8 mouse cellular contexts compared by ENCODE assay signal in the genomic region with DNA sequence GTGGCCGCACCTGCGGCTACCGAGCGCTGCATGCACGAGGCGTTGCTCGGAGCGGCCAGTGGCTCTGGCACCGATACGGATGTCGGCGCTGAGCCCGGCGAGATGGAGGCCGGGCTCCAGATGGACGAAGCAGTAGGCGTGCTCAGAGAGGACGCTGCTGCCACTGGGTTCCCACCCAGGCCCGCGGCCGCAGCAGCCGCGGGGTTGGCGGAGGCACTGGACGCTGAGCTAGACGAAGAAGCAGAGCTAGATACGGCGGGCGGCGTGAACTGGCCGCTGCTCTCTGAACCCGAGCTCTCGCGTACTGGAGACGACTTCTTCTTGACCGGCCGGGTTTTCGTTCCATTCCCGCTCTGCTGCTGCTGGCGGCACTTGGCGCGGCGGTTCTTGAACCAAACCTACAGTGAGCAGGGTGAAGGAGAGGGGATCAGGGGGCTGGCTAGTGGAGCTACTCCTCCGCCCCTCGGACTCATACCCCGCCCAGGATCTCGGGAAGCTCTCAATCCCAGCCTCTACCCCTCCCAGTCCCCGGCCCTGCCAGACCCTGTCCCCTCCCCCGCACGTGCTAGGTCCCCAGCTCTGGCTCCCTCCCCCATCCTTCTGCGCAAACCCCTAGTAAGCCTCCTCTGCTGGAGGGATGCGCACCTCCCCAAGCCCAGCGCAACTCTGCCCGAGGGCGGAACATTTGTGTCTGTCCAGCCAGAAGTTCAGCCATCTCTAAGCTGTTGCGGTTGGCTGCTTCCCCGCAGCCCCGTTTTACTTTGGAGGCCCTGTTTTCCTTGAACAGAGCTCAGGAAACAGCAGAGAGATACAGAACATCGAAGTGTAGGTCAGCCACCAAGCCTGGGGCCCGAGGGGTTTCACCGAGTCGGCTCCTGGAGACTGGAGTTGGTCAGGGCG. TPM values are rescaled to one million over a fixed set of nuclear protein-coding genes. Genes with fewer than 3 reads are reported as not detected.
DNase-seq lines count a peak whose midpoint lies in the region; ATAC-seq lines count a peak whose summit lies in the region.
"Had no signal": no experiment of that assay in that cellular context is flagged by ENCODE, and none has a peak within 500 bp of the region (broad histone marks: within the 10 kb centered on the region; RNA-seq: fewer than 3 reads in every experiment).

No protein-coding gene starts in this region.

- H3K9me3 ChIP-seq in embryonic facial prominence, embryonic 13.5 days, result no peaks in the 10 kb centered on the region
- no peaks in the 10 kb centered on the region for H3K9me3 ChIP-seq in midbrain, embryonic 16.5 days (replicated peaks; ENCODE audit: control insufficient read depth, low read length, poor library complexity, severe bottlenecking)

- H3K9ac ChIP-seq in embryonic facial prominence, embryonic 13.5 days, result peak overlapping the region; percentile 59
- peak overlapping the region; percentile 59 for H3K9ac ChIP-seq in midbrain, embryonic 16.5 days (ENCODE audit: low read depth, low read length)

- ATAC-seq in embryonic facial prominence, embryonic 13.5 days (ENCODE audit: insufficient number of reproducible peaks, insufficient read depth, low FRiP score, low TSS enrichment, low read depth), result 0 out of 2 replicates have a peak, but pooled peaks have one; percentile 34
- ATAC-seq in midbrain, embryonic 16.5 days, result peak; percentile 46
- ATAC-seq in CD4-positive, CD25-positive, alpha-beta regulatory T cell, adult 4 months, result no peak

- H3K4me3 ChIP-seq in embryonic facial prominence, embryonic 13.5 days, result peak overlapping the region; percentile 56
- peak overlapping the region; percentile 38 for H3K4me3 ChIP-seq in midbrain, embryonic 16.5 days (ENCODE audit: low read depth, low read length)

- H3K27me3 ChIP-seq in embryonic facial prominence, embryonic 13.5 days, result peaks cover 95% of the 10 kb centered on the region
- H3K27me3 ChIP-seq in midbrain, embryonic 16.5 days (ENCODE audit: control insufficient read depth, insufficient read depth, low read depth, low read length), result peaks cover 18% of the 10 kb centered on the region

- H3K36me3 ChIP-seq in embryonic facial prominence, embryonic 13.5 days, result no peaks in the 10 kb centered on the region
- no peaks in the 10 kb centered on the region for H3K36me3 ChIP-seq in midbrain, embryonic 16.5 days (ENCODE audit: control insufficient read depth, insufficient read depth, low read length)

- WGBS in embryonic facial prominence, embryonic 13.5 days, result under 1% methylated on average over 62 of the region's 63 CpGs
- WGBS in midbrain, embryonic 16.5 days, result 2% methylated on average over 61 of the region's 63 CpGs

- H3K4me1 ChIP-seq in embryonic facial prominence, embryonic 13.5 days, result peaks cover 42% of the 10 kb centered on the region
- H3K4me1 ChIP-seq in midbrain, embryonic 16.5 days (ENCODE audit: control insufficient read depth, insufficient read depth, low read length), result peaks cover 18% of the 10 kb centered on the region

- 0 out of 2 replicates have a peak overlapping the region, but pooled peaks have one; percentile 11 for H3K27ac ChIP-seq in embryonic facial prominence, embryonic 13.5 days
- peak overlapping the region; percentile 53 for H3K27ac ChIP-seq in midbrain, embryonic 16.5 days (ENCODE audit: low read length)

- intact Hi-C loops in heart, postnatal 14 days (cut with DNase I), result no loop called here
- intact Hi-C loops in left cerebral cortex, postnatal 10 days (cut with DNase I), result loop anchor here (10.0 kb wide), 1 partner anchor 618 kb away; no protein-coding TSS in a partner anchor

- peak; percentile 23 for DNase-seq in ovary, postnatal 36 days (ENCODE audit: low spot score)
- no peak for DNase-seq in ovary, postnatal 14 days (ENCODE audit: low spot score)
- peak; percentile 34 to 41 for DNase-seq in heart, postnatal 14 days
- DNase-seq in left cerebral cortex, postnatal 10 days (ENCODE audit: extremely low spot score in 1 of 2, low spot score in 2 of 2), result peak; percentile 34 to 73

- peak overlapping the region; percentile 89 for H3K4me2 ChIP-seq in embryonic facial prominence, embryonic 13.5 days
- peak overlapping the region; percentile 63 for H3K4me2 ChIP-seq in midbrain, embryonic 16.5 days (ENCODE audit: low read length)

RNA-seq across cellular contexts. Expression of a gene that starts 5.8 kb away (rescaled TPM):
- 9.5 and 10.0 TPM in 2 replicates for polyA plus RNA-seq in embryonic facial prominence, embryonic 13.5 days (2015; fragmentation: Nextera tagmentation; extraction: Ambion mirVana)
- under 1 TPM in 1 of 2 experiments, not detected in 1; 0.10 TPM for total RNA-seq in heart, postnatal 14 days (2021)
- 1 to 10 TPM; 6.4 to 6.6 TPM for total RNA-seq in left cerebral cortex, postnatal 10 days (2021)
- polyA plus RNA-seq in midbrain, embryonic 16.5 days (2015; fragmentation: Nextera tagmentation; extraction: Ambion mirVana), result 9.8 and 11.0 TPM in 2 replicates
- not detected for polyA plus RNA-seq in CD4-positive, CD25-positive, alpha-beta regulatory T cell, adult 4 months (2017; shearing (Covaris generic))
- total RNA-seq: liver, adult 2 months had no signal
- polyA plus RNA-seq: liver, adult 2 months had no signal

Comparison
In these comparisons a context has a peak if more than half of its experiments do, and no peak if none do; other contexts are left out.
1. RNA of a gene that starts 5.8 kb away (polyA plus RNA-seq): 9.8 to 11.0 TPM in midbrain, embryonic 16.5 days and 9.5 to 10.0 TPM in embryonic facial prominence, embryonic 13.5 days; not detected in CD4-positive, CD25-positive, alpha-beta regulatory T cell, adult 4 months; every median in the first group is over 10 times any median in the second.